Mouse (Mus musculus): ENCODE results near the gene Elp6. TPM values are rescaled to one million over a fixed set of nuclear protein-coding genes. Genes with fewer than 3 reads are reported as not detected.
A peak's percentile ranks its signal among the peaks of the same experiment; 100 is the strongest.

Gene Elp6
- polyA plus RNA-seq, 1 experiment from 2014 or later = 17.6 TPM

DNA sequence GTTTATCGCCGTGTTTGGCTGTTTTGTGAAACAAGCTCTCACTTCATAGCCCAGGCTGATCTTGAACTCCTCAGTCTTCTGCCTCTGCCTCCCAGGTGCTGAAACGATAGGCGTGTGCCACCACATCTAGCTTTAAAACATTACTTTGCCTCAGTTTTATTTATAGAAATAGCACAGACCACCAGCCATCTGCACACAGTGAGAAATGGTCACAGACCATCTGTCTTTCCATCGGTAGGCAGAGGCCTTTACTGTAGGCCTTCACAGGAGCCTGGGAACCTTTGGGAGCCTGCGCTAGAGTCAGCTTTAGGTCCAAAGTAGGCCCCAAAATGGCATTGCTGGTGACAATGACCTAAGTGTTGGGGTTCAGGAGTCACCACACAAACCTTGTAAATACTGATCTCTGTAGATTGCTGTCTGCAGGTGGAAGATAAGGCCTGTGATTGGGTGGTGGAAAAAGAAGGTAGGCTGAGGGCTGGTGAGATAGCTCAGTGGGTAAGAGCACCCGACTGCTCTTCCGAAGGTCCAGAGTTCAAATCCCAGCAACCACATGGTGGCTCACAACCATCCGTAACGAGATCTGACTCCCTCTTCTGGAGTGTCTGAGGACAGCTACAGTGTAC, 20.8 kb upstream of the Elp6 start:
- Histone ChIP-seq H3K36me3 (no peaks in the 10 kb centered on the region), H3K27me3 (replicated peaks) (no peaks in the 10 kb centered on the region), H3K27ac (replicated peaks) (no peak overlapping the region), H3K9me3 (no peaks in the 10 kb centered on the region), H3K9ac (no peak overlapping the region), H3K4me3 (no peak overlapping the region), H3K4me1 (no peaks in the 10 kb centered on the region), H3K4me2 (no peak overlapping the region)
- 85% methylated on average over 10 of the region's 10 CpGs for WGBS
- no peak for ATAC-seq (ENCODE audit: extremely low read depth, insufficient number of reproducible peaks, low FRiP score, low TSS enrichment)

DNA sequence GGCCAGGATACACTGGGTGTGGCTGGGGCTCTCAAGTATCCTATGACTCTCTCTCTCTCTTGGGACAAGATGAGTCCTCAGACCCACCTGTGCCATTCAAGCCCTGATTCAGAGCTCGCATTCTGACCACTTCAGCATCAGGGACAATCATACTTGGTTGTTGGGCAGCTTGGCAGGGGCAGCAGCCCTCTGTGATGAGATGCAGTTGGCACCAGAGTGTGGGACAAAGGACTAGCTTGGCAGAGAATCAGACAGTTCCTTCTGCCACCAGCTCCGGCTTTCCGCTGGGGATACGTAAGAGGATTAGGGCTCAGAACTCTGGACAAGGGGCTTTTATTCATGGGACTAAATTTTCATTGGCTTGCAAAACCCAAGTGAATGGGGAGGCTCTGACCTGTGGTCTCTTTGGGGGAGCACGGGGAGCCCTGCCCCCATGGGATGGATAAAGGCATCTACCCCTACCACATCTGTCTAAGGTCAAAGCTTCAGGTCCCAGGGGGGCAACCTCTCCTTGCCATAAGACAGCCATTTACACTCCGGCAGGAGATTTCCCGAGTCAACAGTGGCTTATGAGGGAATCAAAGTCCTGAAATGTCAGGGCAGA, 17.6 kb upstream of the Elp6 start:
- no peak overlapping the region for H3K4me2 ChIP-seq
- H3K9ac ChIP-seq = no peak overlapping the region
- no peaks in the 10 kb centered on the region for H3K27me3 ChIP-seq (replicated peaks)
- H3K4me1 ChIP-seq = no peaks in the 10 kb centered on the region
- H3K27ac ChIP-seq (replicated peaks) = no peak overlapping the region
- H3K36me3 ChIP-seq = no peaks in the 10 kb centered on the region
- no peaks in the 10 kb centered on the region for H3K9me3 ChIP-seq
- 75% methylated on average over 7 of the region's 7 CpGs for WGBS
- ATAC-seq (ENCODE audit: extremely low read depth, insufficient number of reproducible peaks, low FRiP score, low TSS enrichment) = no peak
- H3K4me3 ChIP-seq = no peak overlapping the region

DNA sequence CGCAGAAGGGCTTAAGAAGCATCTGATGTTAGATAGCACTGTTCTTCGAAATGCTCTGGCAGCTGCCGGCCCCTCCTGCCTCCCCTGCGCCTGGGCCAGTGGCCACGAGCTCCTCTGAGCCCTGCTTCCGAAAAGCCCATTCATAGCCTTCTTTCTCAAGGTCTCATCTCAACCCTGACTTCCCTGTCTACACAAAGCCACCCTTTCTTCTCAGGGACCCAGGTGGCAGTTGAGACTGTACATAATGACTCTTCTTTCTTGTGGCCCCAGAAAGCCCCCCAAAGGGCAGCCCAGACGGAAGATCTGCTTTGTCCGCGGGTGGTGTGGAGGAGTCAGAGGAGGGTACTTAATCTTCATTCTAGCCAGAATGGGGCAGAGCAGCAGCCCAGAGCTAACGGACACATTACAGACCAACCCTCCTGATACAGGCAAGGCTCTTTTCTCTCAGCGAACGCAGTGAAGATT, 11.7 kb upstream of the Elp6 start:
- H3K9me3 ChIP-seq = no peaks in the 10 kb centered on the region
- ATAC-seq (ENCODE audit: extremely low read depth, insufficient number of reproducible peaks, low FRiP score, low TSS enrichment) = no peak
- no peak overlapping the region for H3K27ac ChIP-seq (replicated peaks)
- H3K4me3 ChIP-seq = no peak overlapping the region
- no peaks in the 10 kb centered on the region for H3K27me3 ChIP-seq (replicated peaks)
- no peaks in the 10 kb centered on the region for H3K36me3 ChIP-seq
- 58% methylated on average over 12 of the region's 12 CpGs for WGBS
- H3K4me2 ChIP-seq = no peak overlapping the region
- peak overlapping the region; percentile 12; the same call in 1 of the 2 replicates for H3K9ac ChIP-seq
- no peaks in the 10 kb centered on the region for H3K4me1 ChIP-seq

GRCm38 (mm10) chr9:110293873-110294415, 11.0 kb upstream of the Elp6 start:
- no peak for ATAC-seq (ENCODE audit: extremely low read depth, insufficient number of reproducible peaks, low FRiP score, low TSS enrichment)
- 77% methylated on average over 13 of the region's 13 CpGs for WGBS

DNA sequence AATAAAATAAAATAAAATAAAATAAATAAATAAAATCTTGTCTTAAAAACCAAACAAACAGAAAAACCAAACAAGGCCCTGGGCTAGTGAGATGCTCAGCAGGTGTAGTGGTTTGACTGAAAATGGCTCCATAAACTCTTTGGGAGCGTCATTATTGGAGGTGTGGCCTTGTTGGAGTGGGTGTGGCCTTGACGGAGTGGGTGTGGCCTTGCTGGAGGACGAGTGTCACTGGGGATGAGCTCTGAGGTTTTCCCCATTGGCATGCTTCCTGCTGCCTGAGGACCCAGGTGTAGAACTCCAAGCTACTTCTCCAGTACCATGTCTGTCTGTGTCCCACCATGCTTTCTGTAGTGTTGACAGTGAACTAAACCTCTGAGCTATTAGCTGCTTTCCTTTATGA, 10.2 kb upstream of the Elp6 start:
- no peaks in the 10 kb centered on the region for H3K4me1 ChIP-seq
- no peak overlapping the region for H3K27ac ChIP-seq (replicated peaks)
- no peaks in the 10 kb centered on the region for H3K36me3 ChIP-seq
- no peak overlapping the region for H3K4me3 ChIP-seq
- no peaks in the 10 kb centered on the region for H3K9me3 ChIP-seq
- no peak overlapping the region for H3K9ac ChIP-seq
- no peak for ATAC-seq (ENCODE audit: extremely low read depth, insufficient number of reproducible peaks, low FRiP score, low TSS enrichment)
- no peak overlapping the region for H3K4me2 ChIP-seq
- WGBS = 50% methylated on average over 3 of the region's 3 CpGs
- H3K27me3 ChIP-seq (replicated peaks) = no peaks in the 10 kb centered on the region

More at GRCm38 (mm10) chr9:110293873-110294415, 11.0 kb upstream of the Elp6 start:
- no peaks in the 10 kb centered on the region for H3K27me3 ChIP-seq (replicated peaks)
- no peaks in the 10 kb centered on the region for H3K36me3 ChIP-seq
- H3K4me1 ChIP-seq = no peaks in the 10 kb centered on the region
- no peak overlapping the region for H3K9ac ChIP-seq
- no peak overlapping the region for H3K4me3 ChIP-seq
- no peaks in the 10 kb centered on the region for H3K9me3 ChIP-seq
- no peak overlapping the region for H3K27ac ChIP-seq (replicated peaks)
- no peak overlapping the region for H3K4me2 ChIP-seq

DNA sequence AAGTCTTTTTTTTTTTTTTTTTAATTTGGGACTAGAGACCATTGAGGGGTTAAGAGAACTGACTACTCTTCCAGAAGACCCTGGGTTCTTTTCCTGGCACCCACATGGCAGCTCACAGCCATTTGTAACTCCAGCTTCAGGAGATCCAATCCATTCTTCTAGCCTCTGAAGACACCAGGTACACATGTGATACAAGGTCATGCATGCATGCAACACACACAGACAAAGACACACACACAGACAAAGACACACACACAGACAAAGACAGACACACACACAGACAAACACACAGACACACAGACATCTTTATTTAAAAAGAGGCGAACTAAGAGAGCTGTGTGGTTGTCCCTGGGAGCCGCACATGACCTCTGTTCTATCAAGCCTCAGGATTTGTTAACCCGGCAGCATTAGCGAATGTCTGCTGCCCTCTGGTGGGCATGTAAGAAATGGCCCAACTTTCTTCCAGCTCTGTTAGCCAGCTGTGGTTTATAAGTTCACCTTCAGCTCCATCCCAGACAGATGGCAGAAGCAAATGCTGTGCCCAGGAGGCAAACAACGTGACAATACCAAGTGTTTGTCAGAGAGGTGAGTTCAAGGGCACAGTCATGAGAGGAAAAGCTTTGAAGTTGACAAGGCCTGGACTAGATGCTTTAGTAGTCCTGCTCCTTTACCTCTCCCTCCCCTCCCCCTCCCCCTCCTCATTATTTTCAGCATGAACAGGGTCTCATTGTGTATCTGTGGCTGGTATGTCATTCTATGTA, 7.9 kb upstream of the Elp6 start:
- WGBS = 5% methylated on average over 5 of the region's 5 CpGs
- no peak for ATAC-seq (ENCODE audit: extremely low read depth, insufficient number of reproducible peaks, low FRiP score, low TSS enrichment)
- Histone ChIP-seq H3K27me3 (replicated peaks) (no peaks in the 10 kb centered on the region), H3K9me3 (peaks cover 16% of the 10 kb centered on the region), H3K9ac (0 out of 2 replicates have a peak overlapping the region, but pooled peaks have one; percentile 24), H3K36me3 (no peaks in the 10 kb centered on the region), H3K4me1 (no peaks in the 10 kb centered on the region), H3K27ac (replicated peaks) (no peak overlapping the region), H3K4me3 (no peak overlapping the region), H3K4me2 (no peak overlapping the region)

- no peaks in the 10 kb centered on the region for H3K36me3 ChIP-seq
- no peak for ATAC-seq (ENCODE audit: extremely low read depth, insufficient number of reproducible peaks, low FRiP score, low TSS enrichment)
- H3K4me2 ChIP-seq = peak overlapping the region; percentile 82
- H3K9ac ChIP-seq = peak overlapping the region; percentile 86
- H3K9me3 ChIP-seq = peaks cover 16% of the 10 kb centered on the region
- no peaks in the 10 kb centered on the region for H3K27me3 ChIP-seq (replicated peaks)
- H3K4me1 ChIP-seq = peaks cover 19% of the 10 kb centered on the region
- peak overlapping the region; percentile 61 for H3K4me3 ChIP-seq
- peak overlapping the region; percentile 89 for H3K27ac ChIP-seq (replicated peaks)
- WGBS = 7% methylated on average over 4 of the region's 4 CpGs
Observed at GRCm38 (mm10) chr9:110304516-110304915, 457 bp upstream of the Elp6 start.

DNA sequence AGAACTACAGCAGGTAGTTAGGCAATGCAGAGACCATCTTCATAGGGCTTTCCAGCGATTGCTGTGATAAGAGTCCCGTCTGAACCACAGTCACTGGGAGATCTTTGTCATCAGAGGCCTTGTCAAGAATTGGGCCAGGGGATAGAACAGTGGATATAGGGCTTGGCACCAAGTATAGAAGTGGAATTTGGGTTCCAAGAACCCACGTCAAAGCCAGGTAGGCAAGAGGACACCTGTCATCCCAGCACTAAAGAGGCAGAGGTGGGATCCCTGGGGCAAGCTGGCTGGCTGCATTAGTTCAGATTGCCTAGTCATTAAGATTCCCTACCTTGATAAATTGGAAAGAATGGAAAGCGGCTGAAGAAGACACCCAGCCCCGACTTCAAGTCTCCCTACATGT, 1.4 kb downstream of the Elp6 start:
- no peak overlapping the region; the same call in 1 of the 2 replicates for H3K4me2 ChIP-seq
- no peaks in the 10 kb centered on the region for H3K27me3 ChIP-seq (replicated peaks)
- WGBS = 86% methylated on average over 5 of the region's 5 CpGs
- no peak overlapping the region for H3K4me3 ChIP-seq
- no peak overlapping the region for H3K27ac ChIP-seq (replicated peaks)
- peaks cover 6% of the 10 kb centered on the region for H3K9me3 ChIP-seq
- H3K36me3 ChIP-seq = peaks cover 17% of the 10 kb centered on the region
- ATAC-seq (ENCODE audit: extremely low read depth, insufficient number of reproducible peaks, low FRiP score, low TSS enrichment) = no peak
- H3K9ac ChIP-seq = no peak overlapping the region; the same call in 1 of the 2 replicates
- peaks cover 19% of the 10 kb centered on the region for H3K4me1 ChIP-seq

DNA sequence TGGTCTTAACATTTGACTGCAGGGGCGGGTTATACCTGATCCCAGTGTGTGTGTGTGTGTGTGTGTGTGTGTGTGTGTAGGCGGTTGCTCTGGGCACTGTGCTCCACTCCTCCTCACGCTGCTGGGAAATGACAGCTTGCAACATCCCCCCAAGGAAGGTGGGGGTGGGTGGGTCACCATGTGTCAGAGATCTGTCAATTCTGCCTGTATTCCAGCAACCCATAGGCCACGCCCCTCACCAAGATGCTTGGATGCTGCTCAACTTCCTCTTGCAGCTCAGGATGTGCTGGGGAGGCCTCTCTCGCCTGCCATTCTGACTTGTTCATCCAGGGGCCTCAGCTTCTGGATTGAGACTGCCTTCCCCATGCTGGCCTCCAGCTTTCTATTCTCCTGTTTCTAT, 9.7 kb downstream of the Elp6 start:
- Histone ChIP-seq H3K4me1 (no peaks in the 10 kb centered on the region), H3K27me3 (replicated peaks) (no peaks in the 10 kb centered on the region), H3K9ac (no peak overlapping the region), H3K27ac (replicated peaks) (no peak overlapping the region), H3K4me3 (no peak overlapping the region), H3K9me3 (no peaks in the 10 kb centered on the region), H3K4me2 (no peak overlapping the region), H3K36me3 (peaks cover 89% of the 10 kb centered on the region)
- no peak for ATAC-seq (ENCODE audit: extremely low read depth, insufficient number of reproducible peaks, low FRiP score, low TSS enrichment)
- WGBS = 82% methylated on average over 5 of the region's 5 CpGs

DNA sequence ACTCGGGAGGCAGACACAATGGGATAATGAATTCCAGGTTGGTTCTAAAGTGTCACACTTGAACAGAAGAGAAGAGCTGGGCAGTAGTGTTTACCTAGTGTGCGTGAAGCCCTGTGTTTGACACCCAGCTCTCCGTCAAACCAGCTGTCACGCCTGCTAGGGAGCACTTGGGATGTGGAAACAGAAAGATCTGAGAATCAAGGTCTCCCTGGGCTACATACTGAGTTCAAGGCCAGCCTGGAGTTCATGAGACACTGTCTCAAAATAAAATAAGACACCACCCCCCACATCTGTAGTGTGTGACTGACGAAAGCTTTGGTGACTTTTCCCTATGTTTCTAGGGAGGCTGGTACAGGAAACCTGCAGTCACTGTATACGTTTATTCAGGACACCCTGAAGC, 10.4 kb downstream of the Elp6 start:
- no peaks in the 10 kb centered on the region for H3K27me3 ChIP-seq (replicated peaks)
- no peak overlapping the region for H3K27ac ChIP-seq (replicated peaks)
- H3K4me3 ChIP-seq = no peak overlapping the region
- ATAC-seq (ENCODE audit: extremely low read depth, insufficient number of reproducible peaks, low FRiP score, low TSS enrichment) = no peak
- H3K9ac ChIP-seq = no peak overlapping the region
- H3K36me3 ChIP-seq = peaks cover 88% of the 10 kb centered on the region
- no peaks in the 10 kb centered on the region for H3K4me1 ChIP-seq
- no peaks in the 10 kb centered on the region for H3K9me3 ChIP-seq
- no peak overlapping the region for H3K4me2 ChIP-seq
- 78% methylated on average over 6 of the region's 6 CpGs for WGBS

- H3K36me3 ChIP-seq = peaks cover 88% of the 10 kb centered on the region
- no peak overlapping the region for H3K4me2 ChIP-seq
- H3K4me1 ChIP-seq = no peaks in the 10 kb centered on the region
- H3K4me3 ChIP-seq = no peak overlapping the region
- no peak for ATAC-seq (ENCODE audit: extremely low read depth, insufficient number of reproducible peaks, low FRiP score, low TSS enrichment)
- H3K9ac ChIP-seq = no peak overlapping the region
- no peak overlapping the region for H3K27ac ChIP-seq (replicated peaks)
- H3K9me3 ChIP-seq = no peaks in the 10 kb centered on the region
- 91% methylated on average over 8 of the region's 8 CpGs for WGBS
- H3K27me3 ChIP-seq (replicated peaks) = no peaks in the 10 kb centered on the region
Observed at GRCm38 (mm10) chr9:110315904-110316303, 10.9 kb downstream of the Elp6 start.
